Mouse (Mus musculus) ES-CJ7 (cell line): ENCODE data around the gene Hal.

Source experiments
- DNase-seq: peaks from one replicate; pipeline ENCODE4 v3.0.0; 2011; ENCODE audit warnings: low read depth, low spot score

Hal gene

GRCm38 (mm10) chr10:93567066-93567465, 78.5 kb downstream of the Hal start:
- no peak for DNase-seq

- DNase-seq = no peak
These were observed 79.4 kb downstream of the Hal start for GRCm38 (mm10) chr10:93567841-93568566.

GRCm38 (mm10) chr10:93568671-93569070, 80.1 kb downstream of the Hal start:
- no peak for DNase-seq
